Mouse (Mus musculus) E14TG2a.4 (cell line): Measurements from ENCODE around the gene Gm45062.

Experiments
- H3K27me3 ChIP-seq: 2 replicates; pipeline ENCODE4 v1.6.1; 2014; ENCODE audit warnings: low read length, control low read depth; ENCODE audit not compliant: insufficient read depth
- H3K36me3 ChIP-seq: 2 replicates; pipeline ENCODE4 v1.6.1; 2014; ENCODE audit warnings: low read length, control low read depth; ENCODE audit not compliant: insufficient read depth
- H3K4me1 ChIP-seq: replicated peaks from 2 replicates; pipeline ENCODE4 v1.6.1; 2014; ENCODE audit warnings: low read depth, low read length, control low read depth
- H3K4me3 ChIP-seq: replicated peaks from 2 replicates; pipeline ENCODE4 v1.5.1; 2014; ENCODE audit warnings: mild to moderate bottlenecking, low read length
- H3K9me3 ChIP-seq: 2 replicates; pipeline ENCODE4 v1.6.1; 2014; ENCODE audit warnings: low read length, control low read depth
- CTCF ChIP-seq: conservative IDR thresholded peaks from 2 replicates; pipeline ENCODE4 v1.5.1; 2014; ENCODE audit warnings: low read length
- NANOG ChIP-seq: IDR thresholded peaks from 2 replicates; pipeline ENCODE4 v1.6.1; 2014; ENCODE audit warnings: borderline replicate concordance, low read length, mixed read lengths
- POU5F1 ChIP-seq: IDR thresholded peaks from 2 replicates; pipeline ENCODE4 v1.6.1; 2014; ENCODE audit warnings: low read length, borderline replicate concordance

Gm45062 gene

GRCm38 (mm10) chr6:8368198-8368864 lies 109.1 kb downstream of the Gm45062 start:
- no peak for TF ChIP-seq POU5F1
- Histone ChIP-seq H3K9me3 (no peaks in the 10 kb centered on the region), H3K4me1 (peaks cover 25% of the 10 kb centered on the region), H3K4me3 (no peak overlapping the region), H3K36me3 (no peaks in the 10 kb centered on the region), H3K27me3 (no peaks in the 10 kb centered on the region)

DNA sequence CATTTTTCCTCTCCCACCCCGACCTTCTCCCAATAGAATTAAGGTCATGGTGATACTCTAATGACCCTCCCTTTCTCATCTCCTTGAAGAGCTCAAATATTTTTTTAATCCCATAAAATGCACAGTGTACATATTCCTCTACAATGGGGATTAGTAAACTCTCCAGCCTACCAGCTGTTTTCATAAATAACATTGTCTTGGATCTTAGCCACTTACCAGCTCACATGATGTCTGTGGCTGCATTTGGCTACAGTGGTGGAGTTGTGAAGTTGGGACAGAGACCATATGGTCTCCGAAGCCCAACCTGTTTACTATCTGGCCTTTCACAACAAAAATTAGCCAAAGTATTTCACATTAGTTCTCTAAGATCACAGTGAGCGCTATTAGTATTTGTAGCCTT lies 111.4 kb downstream of the Gm45062 start:
- Histone ChIP-seq H3K36me3 (no peaks in the 10 kb centered on the region), H3K9me3 (no peaks in the 10 kb centered on the region), H3K4me1 (peaks cover 17% of the 10 kb centered on the region), H3K4me3 (no peak overlapping the region), H3K27me3 (no peaks in the 10 kb centered on the region)
- TF ChIP-seq NANOG: no peak
- no peak for TF ChIP-seq POU5F1
- TF ChIP-seq CTCF: no peak

GRCm38 (mm10) chr6:8373051-8373450 lies 113.8 kb downstream of the Gm45062 start:
- H3K27me3 ChIP-seq: no peaks in the 10 kb centered on the region
- H3K4me1 ChIP-seq: peaks cover 12% of the 10 kb centered on the region
- TF ChIP-seq NANOG (no peak), POU5F1 (no peak), CTCF (no peak)
- no peaks in the 10 kb centered on the region for H3K9me3 ChIP-seq
- no peak overlapping the region for H3K4me3 ChIP-seq
- no peaks in the 10 kb centered on the region for H3K36me3 ChIP-seq

DNA sequence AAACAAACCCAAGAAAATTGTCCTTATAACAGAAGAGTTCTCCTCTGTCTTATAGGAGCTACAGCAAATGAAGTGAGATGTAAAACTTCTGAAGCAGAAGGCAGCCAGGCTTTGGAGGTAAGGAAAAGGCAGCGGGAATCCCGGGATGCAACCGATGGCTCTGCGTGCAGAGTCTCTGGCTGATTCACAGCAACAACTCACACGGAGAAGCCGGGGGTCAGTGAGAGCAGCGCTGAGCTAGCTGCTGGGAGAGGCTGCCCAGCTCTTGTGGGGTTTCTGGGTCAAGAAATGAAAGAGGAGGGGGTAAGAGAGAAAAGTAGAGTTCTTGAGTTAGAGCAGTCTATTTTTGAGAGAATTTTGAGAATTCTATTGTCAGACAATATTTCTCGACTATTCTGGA lies 114.6 kb downstream of the Gm45062 start:
- no peaks in the 10 kb centered on the region for H3K36me3 ChIP-seq
- no peak for TF ChIP-seq POU5F1
- TF ChIP-seq NANOG: no peak
- no peak for TF ChIP-seq CTCF
- no peaks in the 10 kb centered on the region for H3K27me3 ChIP-seq
- no peak overlapping the region for H3K4me3 ChIP-seq
- H3K9me3 ChIP-seq: no peaks in the 10 kb centered on the region
- 0 out of 2 replicates have a peak, but pooled peaks cover 5% of the 10 kb centered on the region for H3K4me1 ChIP-seq

- TF ChIP-seq POU5F1 (no peak), NANOG (no peak), CTCF (no peak)
- no peaks in the 10 kb centered on the region for H3K9me3 ChIP-seq
- H3K36me3 ChIP-seq: no peaks in the 10 kb centered on the region
- H3K4me3 ChIP-seq: no peak overlapping the region
- 0 out of 2 replicates have a peak, but pooled peaks cover 5% of the 10 kb centered on the region for H3K4me1 ChIP-seq
- no peaks in the 10 kb centered on the region for H3K27me3 ChIP-seq
Measured at GRCm38 (mm10) chr6:8374290-8374689, 115.0 kb downstream of the Gm45062 start.

DNA sequence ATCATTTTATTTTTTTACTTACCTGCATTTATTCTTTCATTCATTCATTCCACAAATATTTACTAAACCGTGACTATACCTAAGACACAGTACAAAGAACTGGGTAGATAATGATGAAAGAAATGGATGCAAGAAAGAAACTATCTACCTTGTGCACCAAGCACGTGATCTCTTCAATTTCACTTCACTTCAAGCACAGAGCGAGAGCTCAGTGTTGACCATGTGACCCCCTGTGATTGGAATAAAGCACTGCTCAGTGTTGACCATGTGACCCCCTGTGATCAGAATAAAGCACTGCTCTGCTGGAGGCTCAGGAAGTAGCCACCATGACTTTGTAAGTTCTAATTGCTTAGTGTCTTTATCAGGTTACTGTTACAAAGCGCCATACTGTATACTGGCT lies 115.5 kb downstream of the Gm45062 start:
- H3K4me3 ChIP-seq: no peak overlapping the region
- 0 out of 2 replicates have a peak, but pooled peaks cover 5% of the 10 kb centered on the region for H3K4me1 ChIP-seq
- H3K9me3 ChIP-seq: no peaks in the 10 kb centered on the region
- no peaks in the 10 kb centered on the region for H3K36me3 ChIP-seq
- no peaks in the 10 kb centered on the region for H3K27me3 ChIP-seq
- TF ChIP-seq CTCF (no peak), POU5F1 (no peak), NANOG (no peak)

GRCm38 (mm10) chr6:8376351-8376750 lies 117.1 kb downstream of the Gm45062 start:
- TF ChIP-seq CTCF (no peak), NANOG (no peak), POU5F1 (no peak)
- Histone ChIP-seq H3K4me3 (no peak overlapping the region), H3K27me3 (no peaks in the 10 kb centered on the region), H3K36me3 (no peaks in the 10 kb centered on the region), H3K4me1 (0 out of 2 replicates have a peak, but pooled peaks cover 5% of the 10 kb centered on the region), H3K9me3 (no peaks in the 10 kb centered on the region)

DNA sequence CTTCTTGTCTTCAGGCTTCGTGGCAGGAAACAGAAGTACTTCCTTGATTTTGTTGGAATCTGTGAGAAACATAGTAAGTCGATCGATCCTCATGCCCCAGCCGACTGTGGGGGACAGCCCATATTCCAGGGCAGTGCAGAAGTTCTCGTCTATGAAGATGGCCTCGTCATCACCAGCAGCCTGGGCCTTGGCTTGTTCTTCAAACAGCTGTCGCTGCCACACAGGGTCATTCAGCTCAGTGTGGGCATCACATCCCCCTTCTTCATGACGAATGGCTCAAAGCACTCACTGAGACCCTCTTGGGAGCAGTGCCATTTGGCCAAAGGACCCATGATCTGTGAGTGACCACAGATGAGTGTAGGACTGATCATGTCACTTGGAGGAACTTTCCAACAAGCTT lies 118.4 kb downstream of the Gm45062 start:
- Histone ChIP-seq H3K4me1 (0 out of 2 replicates have a peak, but pooled peaks cover 5% of the 10 kb centered on the region), H3K27me3 (no peaks in the 10 kb centered on the region), H3K9me3 (no peaks in the 10 kb centered on the region), H3K4me3 (no peak overlapping the region), H3K36me3 (no peaks in the 10 kb centered on the region)
- TF ChIP-seq CTCF (no peak), POU5F1 (no peak), NANOG (no peak)

DNA sequence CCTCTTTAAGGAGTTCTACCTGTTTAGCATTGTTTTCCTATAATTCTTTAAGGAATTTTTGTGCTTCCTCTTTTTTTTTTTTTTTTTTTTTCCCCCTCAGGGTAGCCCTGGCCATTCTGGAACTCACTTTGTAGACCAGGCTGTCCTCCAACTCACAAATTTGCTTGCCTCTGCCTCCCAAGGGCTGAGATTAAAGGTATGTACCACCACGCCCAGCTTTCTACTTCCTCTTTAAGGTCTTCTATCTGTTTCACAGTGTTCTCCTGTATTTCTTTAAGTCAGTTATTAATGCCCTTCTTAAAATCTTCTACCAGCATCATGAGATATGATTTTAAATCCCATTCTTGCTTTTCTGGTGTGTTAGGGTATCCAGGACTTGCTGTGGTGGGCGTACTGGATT lies 130.1 kb downstream of the Gm45062 start:
- Histone ChIP-seq H3K27me3 (no peaks in the 10 kb centered on the region), H3K9me3 (peaks cover 8% of the 10 kb centered on the region; the same call in 1 of the 2 replicates), H3K4me1 (no peaks in the 10 kb centered on the region), H3K36me3 (no peaks in the 10 kb centered on the region), H3K4me3 (no peak overlapping the region)
- TF ChIP-seq CTCF (no peak), NANOG (no peak), POU5F1 (no peak)
